Comparison of ENCODE assay signal across 21 mouse cellular contexts in the genomic region with DNA sequence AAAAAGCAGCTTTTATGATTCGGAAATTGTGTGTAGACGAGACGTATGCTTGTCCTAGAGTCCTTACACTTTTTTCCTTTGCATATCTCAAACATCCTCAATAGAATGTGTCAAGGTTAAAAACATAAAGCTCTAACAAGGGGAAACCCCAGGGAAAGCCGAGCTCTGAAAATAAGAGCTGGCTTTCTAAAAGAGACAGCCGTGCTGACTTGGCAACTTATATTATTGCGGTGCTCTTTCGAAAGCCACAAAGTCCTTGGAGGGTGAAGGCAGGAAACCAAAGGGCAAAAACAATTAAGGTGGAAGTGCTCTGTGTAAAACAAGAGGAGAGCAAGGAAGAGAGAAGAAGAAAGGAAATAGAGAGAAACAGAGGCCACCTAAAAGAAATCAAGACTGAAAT.
A peak's percentile ranks its signal among the peaks of the same experiment; 100 is the strongest.
DNase-seq lines count a peak whose midpoint lies in the region.
"Had no signal": no experiment of that assay in that cellular context is flagged by ENCODE, and none has a peak within 500 bp of the region (broad histone marks: within the 10 kb centered on the region; RNA-seq: fewer than 3 reads in every experiment).

No protein-coding gene starts in this region.

- H3K27ac ChIP-seq in limb, embryonic 10.5 days = no peak overlapping the region
- H3K27ac ChIP-seq: hindbrain, embryonic 13.5 days; limb, embryonic 13.5 days; liver, embryonic 12.5 days; stomach, postnatal 0 days had no signal

- H3K27me3 ChIP-seq in limb, embryonic 10.5 days (ENCODE audit: low read depth, poor library complexity, severe bottlenecking) = no peaks in the 10 kb centered on the region
- H3K27me3 ChIP-seq: hindbrain, embryonic 13.5 days; limb, embryonic 13.5 days; liver, embryonic 12.5 days had no signal

- no peaks in the 10 kb centered on the region for H3K9me3 ChIP-seq in limb, embryonic 10.5 days (replicated peaks)
- H3K9me3 ChIP-seq: hindbrain, embryonic 13.5 days; limb, embryonic 13.5 days; liver, embryonic 12.5 days had no signal

- 91% methylated on average over 7 of the region's 7 CpGs for WGBS in limb, embryonic 10.5 days

- DNase-seq in adrenal gland, adult 8-10 months = peak; percentile 15
- DNase-seq in adrenal gland, postnatal 25 days = no peak
- DNase-seq in kidney, adult 9 months = peak; percentile 12
- no peak for DNase-seq in kidney, postnatal 25 days
- DNase-seq in induced T-regulatory cell, adult 2 months (ENCODE audit: low read depth) = peak; percentile 4
- DNase-seq in limb, embryonic 10.5 days (ENCODE audit: low spot score) = no peak
- no peak for DNase-seq in embryo, embryonic 10 days (ENCODE audit: low spot score)
- no peak for DNase-seq in ovary, postnatal 14 days (ENCODE audit: low spot score)
- DNase-seq: cerebellum, adult 9-10 months; forebrain, postnatal 0 days; gastrocnemius, postnatal 25 days; kidney, adult 11 months; kidney, postnatal 10 days; lung, adult 18-20 months; lung, postnatal 10 days; thymus, adult 2 months; thymus, postnatal 4 days had no signal

- H3K4me1 ChIP-seq in limb, embryonic 10.5 days = no peaks in the 10 kb centered on the region
- H3K4me1 ChIP-seq: hindbrain, embryonic 13.5 days; limb, embryonic 13.5 days; liver, embryonic 12.5 days had no signal

- H3K36me3 ChIP-seq in limb, embryonic 10.5 days = no peaks in the 10 kb centered on the region
- H3K36me3 ChIP-seq: hindbrain, embryonic 13.5 days; limb, embryonic 13.5 days; liver, embryonic 12.5 days had no signal

- H3K4me3 ChIP-seq in limb, embryonic 10.5 days = no peak overlapping the region
- H3K4me3 ChIP-seq: hindbrain, embryonic 13.5 days; limb, embryonic 13.5 days; liver, embryonic 12.5 days had no signal

Comparison
In these comparisons a context has a peak if more than half of its experiments do, and no peak if none do; other contexts are left out.
1. DNase-seq: peak in adrenal gland, adult 8-10 months (single experiment), kidney, adult 9 months (single experiment) and induced T-regulatory cell, adult 2 months (single experiment); none in adrenal gland, postnatal 25 days (single experiment), kidney, postnatal 25 days (0 of 2), limb, embryonic 10.5 days (single experiment), embryo, embryonic 10 days (single experiment) and ovary, postnatal 14 days (single experiment).